Mouse (Mus musculus): ENCODE measurements around the gene C4b.
"Not testable (repeated sequence)": the region's sequence is repeated elsewhere in the genome, so short reads cannot be mapped to it uniquely, and the experiment has no call there.

DNA sequence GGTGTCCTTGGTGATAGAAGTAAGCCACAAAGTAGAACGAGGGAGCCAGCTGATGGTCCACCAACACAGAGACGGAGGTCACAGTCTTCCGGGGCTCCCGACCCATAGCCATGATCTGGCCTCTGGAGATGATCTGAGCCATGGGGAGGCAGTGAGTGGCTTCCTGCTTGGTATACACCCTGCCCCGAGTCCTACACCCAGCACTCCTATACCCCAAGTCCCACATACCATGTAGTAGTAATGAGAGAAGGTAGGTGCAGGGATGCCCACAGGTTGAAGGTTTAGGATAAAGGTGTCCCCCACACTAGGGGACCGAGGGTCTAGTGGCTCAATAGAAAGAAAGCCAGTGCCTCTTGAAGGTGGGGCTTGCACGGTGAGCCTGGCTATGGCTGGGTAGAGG is 4.0 kb downstream of the C4b start:
- TF ChIP-seq CTCF (IDR thresholded peaks at IDR 0.05; ENCODE audit: low read depth); EP300 (optimal IDR thresholded peaks at IDR 0.05): not testable (repeated sequence)
